Mouse (Mus musculus) B cell, adult 2 months (primary cell): ENCODE results near the gene Fkbp11.

Source experiments
- DNase-seq, 2 experiments: peaks; one replicate each; pipeline ENCODE4 v3.0.0; 2022

Gene Fkbp11

DNA sequence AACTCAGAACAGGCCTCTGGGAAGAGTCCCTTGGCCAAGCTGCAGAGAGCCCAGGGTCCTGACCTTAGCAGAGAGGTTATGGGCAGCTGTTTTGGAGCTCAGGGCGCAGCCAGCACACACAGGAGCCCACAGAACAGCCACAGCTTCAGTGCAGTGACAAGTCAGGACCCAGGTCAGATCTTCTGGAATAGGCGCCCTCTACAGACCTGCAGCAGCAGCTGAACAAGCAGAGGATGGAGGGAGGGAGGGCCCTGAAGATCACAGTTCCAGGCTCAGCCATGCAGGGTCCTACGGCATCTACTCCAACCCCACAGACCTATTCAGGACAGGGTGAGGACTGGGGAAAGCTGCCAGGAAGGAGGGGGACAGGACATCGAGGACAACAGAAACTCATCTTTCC is 10.8 kb upstream of the Fkbp11 start:
- no peak for DNase-seq

GRCm38 (mm10) chr15:98737881-98738280 is 9.9 kb upstream of the Fkbp11 start:
- DNase-seq, result peak; percentile 67 to 69

GRCm38 (mm10) chr15:98736521-98736920 is 8.5 kb upstream of the Fkbp11 start:
- DNase-seq, result no peak

GRCm38 (mm10) chr15:98733976-98734566 is 6.1 kb upstream of the Fkbp11 start:
- DNase-seq, result no peak

- no peak for DNase-seq
Measured at GRCm38 (mm10) chr15:98733370-98733769, 5.4 kb upstream of the Fkbp11 start.

DNA sequence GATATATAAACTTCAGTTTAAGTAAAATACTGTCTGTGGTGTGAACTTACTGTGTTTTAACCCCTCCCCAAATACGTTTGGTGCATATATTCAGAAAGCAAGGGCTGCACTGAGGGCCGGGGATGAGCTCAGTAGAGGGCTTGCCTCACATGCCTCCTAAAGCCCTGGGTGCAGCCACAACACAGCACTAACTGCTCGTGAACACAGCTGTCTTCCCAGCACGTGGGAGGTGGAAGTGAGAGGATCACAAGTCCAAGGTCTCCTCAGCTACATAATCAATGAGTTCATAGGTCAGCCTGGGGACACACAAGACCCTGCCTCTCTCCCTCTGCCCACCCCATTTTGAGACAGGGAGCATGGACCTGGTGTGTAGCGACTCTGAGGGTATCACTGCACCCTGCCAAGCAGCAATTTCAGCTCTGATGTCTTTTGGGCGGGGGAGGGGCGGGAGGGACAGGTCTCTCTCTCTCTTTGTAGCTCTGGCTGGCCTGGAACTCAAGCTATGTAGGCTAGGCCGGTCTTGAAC is 4.1 kb upstream of the Fkbp11 start:
- DNase-seq, result no peak

GRCm38 (mm10) chr15:98730790-98731189 is 2.8 kb upstream of the Fkbp11 start:
- DNase-seq, result peak in 1 of 2 experiments; percentile 24

DNA sequence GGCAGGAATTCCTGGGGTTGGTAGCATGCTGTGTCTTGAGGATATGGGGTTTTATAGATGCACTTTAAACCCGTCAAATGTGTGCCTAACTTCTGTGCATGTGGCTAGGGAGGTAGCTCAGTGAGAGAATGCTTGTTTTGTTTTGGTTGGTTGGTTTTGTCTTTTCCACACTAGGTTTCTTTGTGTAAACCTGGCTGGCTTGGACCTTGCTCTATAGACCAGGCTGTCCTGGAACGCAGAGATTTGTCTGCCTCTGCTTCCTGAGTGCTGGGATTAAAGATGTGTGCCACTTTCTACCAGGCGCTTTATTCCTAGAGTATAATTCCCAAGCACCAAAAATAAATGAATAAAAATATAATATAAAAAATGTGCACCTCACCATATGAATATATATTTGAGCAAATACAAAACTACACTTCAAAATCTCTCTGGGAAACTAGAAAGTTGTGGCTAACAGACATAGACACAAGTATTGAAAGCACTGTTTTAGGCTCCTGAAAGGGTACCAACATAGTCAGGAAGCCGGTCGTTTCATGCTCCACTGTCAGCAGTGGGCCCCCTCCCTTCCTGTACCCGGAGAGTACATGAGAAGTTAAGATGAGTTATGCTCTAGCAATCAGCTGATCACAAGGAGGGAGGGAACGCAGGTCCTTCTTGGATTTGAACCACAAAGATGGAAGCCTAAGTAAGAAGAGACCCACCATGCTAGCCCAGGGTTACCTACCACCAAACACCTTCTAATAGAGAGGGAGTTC is 2.0 kb upstream of the Fkbp11 start:
- peak; percentile 38 to 49 for DNase-seq

DNA sequence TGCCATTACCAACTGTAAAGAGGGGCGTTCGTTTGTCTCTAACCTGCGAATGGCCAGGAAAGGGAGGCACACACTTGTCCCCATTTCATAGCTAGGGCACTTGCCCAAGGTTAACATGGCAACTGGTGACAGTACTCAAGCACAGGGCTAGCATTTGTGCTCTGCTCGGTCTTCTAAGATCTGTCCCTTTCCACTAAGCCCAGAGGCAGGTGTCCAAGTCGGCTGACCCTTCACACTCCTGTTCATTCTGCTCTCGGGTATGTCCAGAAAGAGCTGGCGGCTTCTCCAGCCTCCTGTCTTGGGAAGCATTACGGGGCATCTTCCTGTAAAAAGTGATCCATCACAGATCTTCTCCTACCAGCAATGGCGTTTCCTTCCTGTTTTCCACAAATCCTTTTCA is 368 bp upstream of the Fkbp11 start:
- no peak for DNase-seq

DNA sequence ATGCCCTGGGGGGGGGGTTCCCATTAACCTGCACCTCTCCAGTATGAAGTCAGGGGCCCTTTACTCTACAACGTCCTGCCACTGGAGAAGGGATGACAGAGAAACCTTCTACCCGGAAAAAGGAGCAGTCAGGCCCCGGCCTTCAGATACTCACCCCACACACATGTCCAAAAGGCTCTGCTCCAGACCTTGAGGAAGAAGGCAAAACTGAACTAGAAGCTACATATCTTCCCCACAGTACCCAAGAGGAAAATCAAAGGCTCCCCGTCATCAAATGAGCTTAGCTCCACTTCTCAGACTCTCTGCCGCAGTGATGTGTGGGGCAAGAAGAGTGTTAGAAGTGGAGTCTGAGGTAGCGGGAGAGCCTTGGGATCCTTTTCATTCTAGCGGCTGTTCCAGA is 1.3 kb downstream of the Fkbp11 start:
- no peak for DNase-seq

GRCm38 (mm10) chr15:98726079-98726478 is 1.9 kb downstream of the Fkbp11 start:
- no peak for DNase-seq

DNA sequence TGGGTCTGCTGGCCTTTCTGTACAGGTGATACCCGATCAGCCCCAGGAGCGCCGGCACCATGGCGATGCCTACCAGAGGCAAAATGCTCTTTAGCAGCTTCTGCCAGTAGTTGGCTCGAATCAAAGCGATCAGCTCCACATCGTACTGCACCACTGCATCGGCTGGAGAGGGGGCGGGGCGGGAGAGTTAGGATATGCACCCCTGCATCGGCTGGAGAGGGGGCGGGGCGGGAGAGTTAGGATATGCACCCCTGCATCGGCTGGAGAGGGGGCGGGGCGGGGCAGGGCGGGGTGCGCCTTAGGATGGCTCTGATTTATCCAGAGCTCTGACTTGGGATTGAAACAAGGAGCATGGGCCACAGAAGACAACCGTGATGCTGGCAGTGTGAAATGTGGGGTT is 3.6 kb downstream of the Fkbp11 start:
- no peak for DNase-seq

DNA sequence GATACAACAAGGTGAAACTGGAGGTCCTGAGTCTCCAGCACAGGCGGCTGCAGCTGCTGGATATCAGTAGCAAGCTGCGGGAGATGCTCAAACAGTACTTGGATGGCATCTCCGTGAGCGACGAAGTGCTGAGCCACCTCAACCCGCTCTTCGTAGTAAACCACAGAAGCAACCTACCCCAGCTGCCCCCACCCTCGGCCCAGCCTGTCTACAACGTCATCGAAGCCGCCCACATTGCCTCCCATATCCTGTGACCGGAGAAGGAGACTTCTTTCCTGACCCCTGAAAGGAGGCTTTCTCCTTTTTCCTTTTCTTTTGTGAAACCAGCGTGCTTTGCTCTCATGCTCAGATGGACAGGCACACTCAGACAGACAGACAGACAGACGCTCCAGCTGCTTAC is 5.1 kb downstream of the Fkbp11 start:
- peak in 1 of 2 experiments; percentile 17 for DNase-seq

DNA sequence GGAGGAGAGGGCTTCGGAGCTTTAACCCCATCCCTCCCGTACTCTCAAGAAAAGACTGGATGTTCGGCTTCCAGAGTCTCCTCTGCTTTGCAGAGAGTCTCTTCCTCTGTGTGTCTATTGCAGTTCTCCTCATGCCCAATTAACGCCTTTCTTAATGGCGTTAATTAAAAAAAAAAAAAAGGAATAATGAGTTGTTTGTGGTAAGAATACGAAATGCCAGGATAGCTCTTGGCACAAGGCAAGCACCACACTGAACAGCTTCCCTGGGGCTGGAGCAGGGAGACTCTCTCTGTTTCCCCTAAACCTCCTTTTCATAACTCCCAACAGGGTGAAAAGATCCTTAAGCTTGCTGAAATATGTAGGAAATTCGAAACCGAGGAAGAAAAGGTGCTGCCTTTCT is 5.8 kb downstream of the Fkbp11 start:
- no peak for DNase-seq

GRCm38 (mm10) chr15:98717301-98717700 is 10.7 kb downstream of the Fkbp11 start:
- DNase-seq, result no peak

DNA sequence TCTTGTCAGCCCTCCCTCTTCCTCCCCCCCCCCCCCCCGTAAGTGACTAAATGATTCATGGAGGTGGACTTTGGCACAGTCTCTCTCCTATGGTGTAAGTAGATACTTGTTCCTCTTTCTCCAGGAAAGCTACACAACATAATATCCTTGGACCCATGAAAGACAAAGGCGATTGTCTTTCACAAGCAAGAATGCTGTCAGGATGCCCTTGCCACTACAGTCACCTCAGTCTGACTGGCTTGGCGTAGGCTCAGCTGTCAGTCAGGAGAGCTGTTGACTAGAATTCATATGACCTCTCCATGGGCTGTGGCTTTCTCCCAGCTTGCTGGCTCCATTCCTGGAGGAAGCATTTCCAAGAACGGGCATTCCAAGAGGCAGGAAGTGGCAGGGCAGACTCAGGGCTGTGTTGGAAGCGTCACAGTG is 13.8 kb downstream of the Fkbp11 start:
- DNase-seq, result no peak

DNA sequence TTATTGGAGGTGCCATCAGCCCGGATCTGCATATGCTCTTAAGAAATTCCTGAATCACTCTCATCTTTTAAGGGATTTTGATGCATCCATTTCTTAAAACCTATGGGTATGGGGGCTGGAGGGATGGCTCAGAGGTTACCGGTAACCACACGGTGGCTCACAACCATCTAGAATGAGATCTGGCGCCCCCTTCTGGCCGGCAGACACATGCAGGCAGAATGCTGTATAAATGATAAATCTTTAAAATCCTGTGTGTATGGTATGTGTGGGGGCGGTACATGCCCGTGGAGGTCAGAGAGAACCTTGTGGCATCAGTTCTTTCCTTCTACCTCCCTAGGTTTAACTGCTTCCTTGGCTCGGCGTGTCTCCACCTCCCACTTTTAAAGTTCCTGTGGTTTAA is 17.6 kb downstream of the Fkbp11 start:
- DNase-seq, result peak; percentile 89 to 91

GRCm38 (mm10) chr15:98707766-98708372 is 20.1 kb downstream of the Fkbp11 start, which contains the start of gene Ccdc65:
Ccdc65 (plus strand) TSS chr15:98708207.
- DNase-seq, result peak; percentile 90 to 91

- no peak for DNase-seq
Measured at GRCm38 (mm10) chr15:98704312-98704711, 23.7 kb downstream of the Fkbp11 start.

GRCm38 (mm10) chr15:98699190-98700105 is 28.6 kb downstream of the Fkbp11 start:
- DNase-seq, result peak; percentile 89 to 91

DNA sequence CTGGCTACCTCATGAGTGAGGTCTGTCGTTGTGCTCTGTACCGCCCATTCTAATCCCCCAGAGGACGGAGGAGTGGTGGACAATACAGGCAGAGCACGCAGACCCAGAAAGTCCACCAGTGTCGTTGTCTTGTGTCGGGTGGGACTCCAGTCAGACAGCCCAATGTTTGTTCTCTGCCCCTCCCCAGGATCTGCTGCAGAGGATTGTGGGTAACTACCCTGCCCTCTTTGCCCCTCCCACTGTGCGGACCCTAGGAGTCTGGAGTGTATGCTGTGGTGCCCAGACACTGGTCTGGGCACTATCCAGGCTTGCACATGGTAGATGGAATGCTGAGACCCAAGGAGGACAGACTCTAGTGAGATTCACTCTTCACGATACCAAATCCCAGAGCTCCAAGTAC is 31.8 kb downstream of the Fkbp11 start:
- no peak for DNase-seq

GRCm38 (mm10) chr15:98695726-98696125 is 32.3 kb downstream of the Fkbp11 start:
- no peak for DNase-seq
